Mouse (Mus musculus) frontal cortex, postnatal 14 days (tissue): Measurements from ENCODE around the gene Lrrc8b.

ENCODE experiments used
- DNase-seq, 2 experiments: peaks; one replicate each; pipeline ENCODE4 v3.0.0; 2022; ENCODE audit warnings: low spot score in 2 of 2

Gene Lrrc8b

GRCm38 (mm10) chr5:105418851-105419250 lies 3.3 kb downstream of the Lrrc8b start:
- DNase-seq: no peak

- DNase-seq: no peak
Observed at GRCm38 (mm10) chr5:105425587-105425986, 10.0 kb downstream of the Lrrc8b start.

GRCm38 (mm10) chr5:105427326-105427725 lies 11.8 kb downstream of the Lrrc8b start:
- DNase-seq: no peak

- DNase-seq: no peak
Observed at GRCm38 (mm10) chr5:105428265-105428974, 12.8 kb downstream of the Lrrc8b start.

- no peak for DNase-seq
Observed at GRCm38 (mm10) chr5:105430148-105430547, 14.6 kb downstream of the Lrrc8b start.

- no peak for DNase-seq
Observed at GRCm38 (mm10) chr5:105439608-105440007, 24.0 kb downstream of the Lrrc8b start.

GRCm38 (mm10) chr5:105440992-105441535 lies 25.5 kb downstream of the Lrrc8b start:
- DNase-seq: no peak

GRCm38 (mm10) chr5:105442212-105443000 lies 26.8 kb downstream of the Lrrc8b start:
- no peak for DNase-seq

- DNase-seq: no peak
Observed at GRCm38 (mm10) chr5:105443057-105443815, 27.7 kb downstream of the Lrrc8b start.

- no peak for DNase-seq
Observed at GRCm38 (mm10) chr5:105445686-105446085, 30.1 kb downstream of the Lrrc8b start.

GRCm38 (mm10) chr5:105454105-105454504 lies 38.5 kb downstream of the Lrrc8b start:
- DNase-seq: no peak

- DNase-seq: no peak
Observed at GRCm38 (mm10) chr5:105459077-105459476, 43.5 kb downstream of the Lrrc8b start.

GRCm38 (mm10) chr5:105460551-105460950 lies 45.0 kb downstream of the Lrrc8b start:
- no peak for DNase-seq

- no peak for DNase-seq
Observed at GRCm38 (mm10) chr5:105461076-105461475, 45.5 kb downstream of the Lrrc8b start.

GRCm38 (mm10) chr5:105464671-105465070 lies 49.1 kb downstream of the Lrrc8b start:
- DNase-seq: no peak

- DNase-seq: no peak
Observed at GRCm38 (mm10) chr5:105465550-105465949, 50.0 kb downstream of the Lrrc8b start.

GRCm38 (mm10) chr5:105466471-105466902 lies 50.9 kb downstream of the Lrrc8b start:
- DNase-seq: no peak

- peak; percentile 49 for DNase-seq
Observed at GRCm38 (mm10) chr5:105467271-105467670, 51.7 kb downstream of the Lrrc8b start.

GRCm38 (mm10) chr5:105472983-105473705 lies 57.6 kb downstream of the Lrrc8b start:
- DNase-seq: no peak

- DNase-seq: no peak
Observed at GRCm38 (mm10) chr5:105477527-105477926, 62.0 kb downstream of the Lrrc8b start.

GRCm38 (mm10) chr5:105479673-105480072 lies 64.1 kb downstream of the Lrrc8b start:
- DNase-seq: no peak
